Comparison of ENCODE assay signal across 16 mouse cellular contexts in genomic region chr7:67142347-67143015, GRCm38 (mm10).
DNase-seq lines count a peak whose midpoint lies in the region; ATAC-seq and TF ChIP-seq lines count a peak whose summit lies in the region.
"Had no signal": no experiment of that assay in that cellular context is flagged by ENCODE, and none has a peak within 500 bp of the region (broad histone marks: within the 10 kb centered on the region; RNA-seq: fewer than 3 reads in every experiment).

No protein-coding gene starts in this region.

- no peaks in the 10 kb centered on the region for H3K9me3 ChIP-seq in intestine, embryonic 15.5 days
- no peaks in the 10 kb centered on the region for H3K9me3 ChIP-seq in intestine, postnatal 0 days (ENCODE audit: control insufficient read depth)
- H3K9me3 ChIP-seq in limb, embryonic 10.5 days (replicated peaks) = no peaks in the 10 kb centered on the region
- H3K9me3 ChIP-seq: megakaryocyte, embryonic 14.5 days had no signal

- no peak overlapping the region for H3K9ac ChIP-seq in intestine, embryonic 15.5 days
- H3K9ac ChIP-seq in intestine, postnatal 0 days (ENCODE audit: low read depth, low read length) = no peak overlapping the region

- no peak overlapping the region for H3K27ac ChIP-seq in intestine, embryonic 15.5 days
- no peak overlapping the region for H3K27ac ChIP-seq in intestine, postnatal 0 days (ENCODE audit: low read depth, low read length)
- peak overlapping the region; percentile 46; the same call in 1 of the 2 replicates for H3K27ac ChIP-seq in limb, embryonic 10.5 days

- peak; percentile 51 for DNase-seq in brain, embryonic 14.5 days (ENCODE audit: low read depth)
- peak; percentile 20 for DNase-seq in embryo, embryonic 11.5 days (ENCODE audit: low read depth, low spot score)
- no peak for DNase-seq in limb, embryonic 10.5 days (ENCODE audit: low spot score)
- no peak for DNase-seq in natural killer cell, adult 2 months (ENCODE audit: low spot score in 2 of 2)
- DNase-seq in spleen, postnatal 4 days (ENCODE audit: low spot score in 2 of 2) = no peak
- DNase-seq: adrenal gland, postnatal 14 days; cerebellum, adult 2 months; kidney, adult 18-20 months; lung, adult 2 months; spleen, adult 18-20 months; thymus, adult 2 months had no signal

- TF ChIP-seq CTCF in intestine, postnatal 0 days (IDR thresholded peaks at IDR 0.05; ENCODE audit: low read depth) = no peak
- TF ChIP-seq CTCF in brain, embryonic 14.5 days (IDR thresholded peaks at IDR 0.05; ENCODE audit: borderline replicate concordance, extremely low read depth, insufficient read depth, insufficient read length) = no peak

- 0 out of 2 replicates have a peak overlapping the region, but pooled peaks have one; percentile 1 for H3K4me2 ChIP-seq in intestine, embryonic 15.5 days (replicated peaks)
- no peak overlapping the region for H3K4me2 ChIP-seq in intestine, postnatal 0 days (replicated peaks; ENCODE audit: low read depth)

- peaks cover 12% of the 10 kb centered on the region for H3K4me1 ChIP-seq in intestine, embryonic 15.5 days (replicated peaks)
- H3K4me1 ChIP-seq in intestine, postnatal 0 days (replicated peaks; ENCODE audit: control insufficient read depth, insufficient read depth, low read length) = no peaks in the 10 kb centered on the region
- H3K4me1 ChIP-seq in limb, embryonic 10.5 days = peaks cover 62% of the 10 kb centered on the region
- H3K4me1 ChIP-seq: megakaryocyte, embryonic 14.5 days had no signal

- no peaks in the 10 kb centered on the region for H3K27me3 ChIP-seq in intestine, embryonic 15.5 days (replicated peaks)
- no peaks in the 10 kb centered on the region; the same call in 1 of the 2 replicates for H3K27me3 ChIP-seq in intestine, postnatal 0 days (replicated peaks; ENCODE audit: control insufficient read depth, insufficient read depth, low read length)
- H3K27me3 ChIP-seq in limb, embryonic 10.5 days (ENCODE audit: low read depth, poor library complexity, severe bottlenecking) = no peaks in the 10 kb centered on the region

- H3K36me3 ChIP-seq in intestine, embryonic 15.5 days = no peaks in the 10 kb centered on the region
- H3K36me3 ChIP-seq in intestine, postnatal 0 days (ENCODE audit: control insufficient read depth, insufficient read depth) = no peaks in the 10 kb centered on the region
- H3K36me3 ChIP-seq in limb, embryonic 10.5 days = no peaks in the 10 kb centered on the region

- WGBS in intestine, embryonic 15.5 days = 11% methylated on average over 11 of the region's 11 CpGs
- 19% methylated on average over 11 of the region's 11 CpGs for WGBS in intestine, postnatal 0 days
- 4% methylated on average over 11 of the region's 11 CpGs for whole genome bisulfite sequencing in limb, embryonic 10.5 days

- TF ChIP-seq POLR2A in brain, embryonic 14.5 days (IDR thresholded peaks at IDR 0.05; ENCODE audit: borderline replicate concordance, extremely low read depth, insufficient read depth, insufficient read length, poor library complexity, severe bottlenecking) = no peak

- no peak for ATAC-seq in intestine, embryonic 15.5 days
- no peak for ATAC-seq in intestine, postnatal 0 days
- no peak for ATAC-seq in erythroid progenitor cell, adult 5-6 weeks (replicated peaks; ENCODE audit: low FRiP score, poor library complexity, severe bottlenecking)
- ATAC-seq: Patski had no signal

- no peak overlapping the region for H3K4me3 ChIP-seq in intestine, embryonic 15.5 days (replicated peaks)
- no peak overlapping the region for H3K4me3 ChIP-seq in intestine, postnatal 0 days (ENCODE audit: low read depth, low read length)
- no peak overlapping the region for H3K4me3 ChIP-seq in limb, embryonic 10.5 days
- H3K4me3 ChIP-seq: megakaryocyte, embryonic 14.5 days had no signal

Comparison
In these comparisons a context has a peak if more than half of its experiments do, and no peak if none do; other contexts are left out.
1. DNase-seq: peak in brain, embryonic 14.5 days (single experiment) and embryo, embryonic 11.5 days (single experiment); none in limb, embryonic 10.5 days (single experiment), natural killer cell, adult 2 months (0 of 2) and spleen, postnatal 4 days (0 of 2).